Mouse (Mus musculus) forebrain, embryonic 14.5 days (tissue): ENCODE data around the gene Thoc5. TPM values are rescaled to one million over a fixed set of nuclear protein-coding genes. Genes with fewer than 3 reads are reported as not detected.

Source experiments
- ATAC-seq: fragments of 200-750 bp; cut with Nextera tagmentation; 2 replicates; pipeline ENCODE4 v1.8.0; 2017; ENCODE audit warnings: mild to moderate bottlenecking, moderate library complexity
- DNase-seq: peaks from one replicate; pipeline ENCODE4 v3.0.0-alpha.2; 2015; ENCODE audit warnings: low spot score
- H3K27ac ChIP-seq: fragments of 300-500 bp; sonication (generic); 2 replicates; pipeline ENCODE4 v1.5.1; 2014; ENCODE audit warnings: low read depth, mild to moderate bottlenecking, control low read depth, low read length, moderate library complexity
- H3K27me3 ChIP-seq: fragments of 300-500 bp; sonication (generic); replicated peaks from 2 replicates; pipeline ENCODE4 v1.6.1; 2014; ENCODE audit warnings: low read length, control low read depth, mixed read lengths; ENCODE audit not compliant: control insufficient read depth, insufficient read depth
- H3K36me3 ChIP-seq: fragments of 300-500 bp; sonication (generic); 2 replicates; pipeline ENCODE4 v1.6.1; 2014; ENCODE audit warnings: low read length, control low read depth; ENCODE audit not compliant: control insufficient read depth, insufficient read depth
- H3K4me1 ChIP-seq: fragments of 300-500 bp; sonication (generic); 2 replicates; pipeline ENCODE4 v1.6.1; 2014; ENCODE audit warnings: antibody characterized with exemption, low read length, control low read depth; ENCODE audit not compliant: control insufficient read depth, insufficient read depth
- H3K4me2 ChIP-seq: fragments of 300-500 bp; sonication (generic); 2 replicates; pipeline ENCODE4 v1.6.1; 2014; ENCODE audit warnings: mild to moderate bottlenecking, control low read depth, low read length
- H3K4me3 ChIP-seq: fragments of 300-500 bp; sonication (generic); 2 replicates; pipeline ENCODE4 v1.5.1; 2014; ENCODE audit warnings: low read depth, low read length, control low read depth
- H3K9ac ChIP-seq: fragments of 300-500 bp; sonication (generic); 2 replicates; pipeline ENCODE4 v1.6.1; 2014; ENCODE audit warnings: mild to moderate bottlenecking, low read length, control low read depth, moderate library complexity
- H3K9me3 ChIP-seq: fragments of 300-500 bp; sonication (generic); replicated peaks from 2 replicates; pipeline ENCODE4 v1.6.1; 2016; ENCODE audit warnings: low read length, control low read depth, mixed read lengths; ENCODE audit not compliant: control insufficient read depth
- WGBS: fragments of 180-500 bp; shearing (Covaris S2); extraction: QIAGEN DNeasy Blood & Tissue Kit; methylation state at CpG from one replicate; pipeline ENCODE4 v1.1.7; 2014; 5-methylcytosine and 5-hydroxymethylcytosine counted together
- microRNA-seq: library from miRNA; unstranded; fragments of <30 nt; microRNA quantifications from one replicate; pipeline ENCODE4, GENCODE M21; 2016
- polyA plus RNA-seq: library from polyadenylated mRNA; unstranded; fragments of >200 nt; fragmentation: Nextera tagmentation; extraction: Ambion mirVana; gene quantifications from 2 replicates; pipeline ENCODE4 v1.2.1, GENCODE M21; 2014

Gene Thoc5
- polyA plus RNA-seq, 1 experiment from 2014 or later = 72.8 TPM

DNA sequence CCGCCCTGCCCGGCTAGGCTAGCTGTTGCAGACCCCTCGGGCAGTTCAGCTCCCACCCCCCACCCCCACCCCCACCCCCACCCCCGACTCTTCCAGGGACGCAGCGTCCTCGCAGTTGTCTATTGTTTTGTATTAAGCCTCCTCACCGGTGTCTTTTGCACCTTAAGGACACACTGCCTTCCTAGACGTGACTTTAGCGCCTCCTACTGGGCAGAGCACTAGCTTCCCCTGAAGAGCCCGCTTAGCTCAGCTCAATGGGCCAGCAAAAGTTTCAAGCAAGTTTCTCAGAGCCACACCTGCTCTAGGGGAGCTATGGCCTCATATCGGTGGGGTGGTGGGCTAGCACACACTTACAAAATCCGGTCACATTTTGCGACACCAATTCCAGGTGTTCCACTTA lies 80.5 kb downstream of the Thoc5 start:
- Histone ChIP-seq H3K4me3 (no peak overlapping the region), H3K9me3 (no peaks in the 10 kb centered on the region), H3K27me3 (no peaks in the 10 kb centered on the region), H3K9ac (no peak overlapping the region), H3K4me1 (no peaks in the 10 kb centered on the region), H3K27ac (no peak overlapping the region), H3K4me2 (0 out of 2 replicates have a peak overlapping the region, but pooled peaks have one; percentile 5), H3K36me3 (no peaks in the 10 kb centered on the region)
- WGBS = 5% methylated on average over 14 of the region's 14 CpGs
- no peak for ATAC-seq
- DNase-seq = peak; percentile 85

Small RNA genes within 50 kb of the gene (microRNA-seq; reads per million reads assigned to microRNA genes)
- 1.3 reads per million, percentile 3 among the genes with 10 or more reads in this experiment for gene Mir6918

Other genes starting within 250 kb of the Thoc5 start
- gene Uqcr10, start 191.0 kb upstream of the Thoc5 start, polyA plus RNA-seq = 538 and 693 TPM in 2 replicates
- 77.3 and 92.4 TPM in 2 replicates for gene Zmat5, start 190.6 kb upstream of the Thoc5 start, polyA plus RNA-seq
- 1.4 and 1.5 TPM in 2 replicates for gene Cabp7, start 148.5 kb upstream of the Thoc5 start, polyA plus RNA-seq
- gene Nf2, start 45.8 kb upstream of the Thoc5 start, polyA plus RNA-seq = 44.9 and 56.2 TPM in 2 replicates
- gene Nipsnap1, start 21.4 kb upstream of the Thoc5 start, polyA plus RNA-seq = 119 and 122 TPM in 2 replicates
- gene Nefh, start 52.7 kb downstream of the Thoc5 start, polyA plus RNA-seq = 0.75 and 1.0 TPM in 2 replicates
- gene Ap1b1, start 91.5 kb downstream of the Thoc5 start, polyA plus RNA-seq = 58.4 and 75.5 TPM in 2 replicates
- gene Rasl10a, start 162.8 kb downstream of the Thoc5 start, polyA plus RNA-seq = 0.25 and 0.53 TPM in 2 replicates
- gene Gas2l1, start 170.0 kb downstream of the Thoc5 start, polyA plus RNA-seq = 14.4 and 20.4 TPM in 2 replicates
- gene Rhbdd3, start 203.6 kb downstream of the Thoc5 start, polyA plus RNA-seq = 28.9 and 31.8 TPM in 2 replicates
- 433 and 469 TPM in 2 replicates for gene Ewsr1, start 203.9 kb downstream of the Thoc5 start, polyA plus RNA-seq